Mouse (Mus musculus): ENCODE measurements at regions not wholly inside any gene's neighbourhood (a gene's known extent, or its start where the extent isn't known, plus 50 kb on each side); places are given as distances from the start of the nearest gene placed in this dataset.
A peak's percentile ranks its signal among the peaks of the same experiment; 100 is the strongest.

GRCm38 (mm10) chr10:120610076-120610475 lies 133.8 kb upstream of the Hmga2 start:
- DNase-seq (ENCODE audit: low read depth, low spot score) = no peak
- H3K27me3 ChIP-seq (ENCODE audit: control insufficient read depth, insufficient read depth, low read length, poor library complexity, severe bottlenecking) = no peaks in the 10 kb centered on the region
- H3K36me3 ChIP-seq (ENCODE audit: control insufficient read depth, insufficient read depth, low read length, poor library complexity, severe bottlenecking) = no peaks in the 10 kb centered on the region

- no peak for DNase-seq (ENCODE audit: low read depth, low spot score)
- Histone ChIP-seq H3K36me3 (ENCODE audit: control insufficient read depth, insufficient read depth, low read length, poor library complexity, severe bottlenecking) (no peaks in the 10 kb centered on the region), H3K27me3 (ENCODE audit: control insufficient read depth, insufficient read depth, low read length, poor library complexity, severe bottlenecking) (no peaks in the 10 kb centered on the region)
These were observed 128.2 kb upstream of the Hmga2 start for GRCm38 (mm10) chr10:120604506-120604905.

GRCm38 (mm10) chr10:120603167-120603566 lies 126.9 kb upstream of the Hmga2 start:
- Histone ChIP-seq H3K27me3 (ENCODE audit: control insufficient read depth, insufficient read depth, low read length, poor library complexity, severe bottlenecking) (no peaks in the 10 kb centered on the region), H3K36me3 (ENCODE audit: control insufficient read depth, insufficient read depth, low read length, poor library complexity, severe bottlenecking) (no peaks in the 10 kb centered on the region)
- DNase-seq (ENCODE audit: low read depth, low spot score) = no peak

GRCm38 (mm10) chr10:120600735-120601134 lies 124.5 kb upstream of the Hmga2 start:
- Histone ChIP-seq H3K27me3 (ENCODE audit: control insufficient read depth, insufficient read depth, low read length, poor library complexity, severe bottlenecking) (no peaks in the 10 kb centered on the region), H3K36me3 (ENCODE audit: control insufficient read depth, insufficient read depth, low read length, poor library complexity, severe bottlenecking) (no peaks in the 10 kb centered on the region)
- no peak for DNase-seq (ENCODE audit: low read depth, low spot score)

GRCm38 (mm10) chr10:120599551-120599950 lies 123.3 kb upstream of the Hmga2 start:
- H3K27me3 ChIP-seq (ENCODE audit: control insufficient read depth, insufficient read depth, low read length, poor library complexity, severe bottlenecking) = no peaks in the 10 kb centered on the region
- no peak for DNase-seq (ENCODE audit: low read depth, low spot score)

GRCm38 (mm10) chr10:120597320-120597887 lies 121.1 kb upstream of the Hmga2 start:
- Histone ChIP-seq H3K27me3 (ENCODE audit: control insufficient read depth, insufficient read depth, low read length, poor library complexity, severe bottlenecking) (no peaks in the 10 kb centered on the region), H3K36me3 (ENCODE audit: control insufficient read depth, insufficient read depth, low read length, poor library complexity, severe bottlenecking) (no peaks in the 10 kb centered on the region)
- DNase-seq (ENCODE audit: low read depth, low spot score) = no peak

More at GRCm38 (mm10) chr10:120599551-120599950, 123.3 kb upstream of the Hmga2 start:
- H3K36me3 ChIP-seq (ENCODE audit: control insufficient read depth, insufficient read depth, low read length, poor library complexity, severe bottlenecking) = no peaks in the 10 kb centered on the region

- no peak for DNase-seq (ENCODE audit: low read depth, low spot score)
- Histone ChIP-seq H3K27me3 (ENCODE audit: control insufficient read depth, insufficient read depth, low read length, poor library complexity, severe bottlenecking) (no peaks in the 10 kb centered on the region), H3K36me3 (ENCODE audit: control insufficient read depth, insufficient read depth, low read length, poor library complexity, severe bottlenecking) (no peaks in the 10 kb centered on the region)
These were observed 118.9 kb upstream of the Hmga2 start for GRCm38 (mm10) chr10:120595145-120595544.

GRCm38 (mm10) chr10:120593876-120594275 lies 117.6 kb upstream of the Hmga2 start:
- no peak for DNase-seq (ENCODE audit: low read depth, low spot score)
- Histone ChIP-seq H3K36me3 (ENCODE audit: control insufficient read depth, insufficient read depth, low read length, poor library complexity, severe bottlenecking) (no peaks in the 10 kb centered on the region), H3K27me3 (ENCODE audit: control insufficient read depth, insufficient read depth, low read length, poor library complexity, severe bottlenecking) (no peaks in the 10 kb centered on the region)

- Histone ChIP-seq H3K36me3 (ENCODE audit: control insufficient read depth, insufficient read depth, low read length, poor library complexity, severe bottlenecking) (no peaks in the 10 kb centered on the region), H3K27me3 (ENCODE audit: control insufficient read depth, insufficient read depth, low read length, poor library complexity, severe bottlenecking) (no peaks in the 10 kb centered on the region)
- DNase-seq (ENCODE audit: low read depth, low spot score) = no peak
These were observed 113.4 kb upstream of the Hmga2 start for GRCm38 (mm10) chr10:120589659-120590058.

GRCm38 (mm10) chr10:120587854-120588633 lies 111.8 kb upstream of the Hmga2 start:
- no peak for DNase-seq (ENCODE audit: low read depth, low spot score)
- H3K36me3 ChIP-seq (ENCODE audit: control insufficient read depth, insufficient read depth, low read length, poor library complexity, severe bottlenecking) = no peaks in the 10 kb centered on the region
- no peaks in the 10 kb centered on the region for H3K27me3 ChIP-seq (ENCODE audit: control insufficient read depth, insufficient read depth, low read length, poor library complexity, severe bottlenecking)

GRCm38 (mm10) chr10:120587179-120587578 lies 110.9 kb upstream of the Hmga2 start:
- Histone ChIP-seq H3K36me3 (ENCODE audit: control insufficient read depth, insufficient read depth, low read length, poor library complexity, severe bottlenecking) (no peaks in the 10 kb centered on the region), H3K27me3 (ENCODE audit: control insufficient read depth, insufficient read depth, low read length, poor library complexity, severe bottlenecking) (no peaks in the 10 kb centered on the region)
- DNase-seq (ENCODE audit: low read depth, low spot score) = peak; percentile 53

- DNase-seq (ENCODE audit: low read depth, low spot score) = no peak
- Histone ChIP-seq H3K27me3 (ENCODE audit: control insufficient read depth, insufficient read depth, low read length, poor library complexity, severe bottlenecking) (no peaks in the 10 kb centered on the region), H3K36me3 (ENCODE audit: control insufficient read depth, insufficient read depth, low read length, poor library complexity, severe bottlenecking) (no peaks in the 10 kb centered on the region)
These were observed 106.2 kb upstream of the Hmga2 start for GRCm38 (mm10) chr10:120582497-120582896.

- no peaks in the 10 kb centered on the region for H3K36me3 ChIP-seq (ENCODE audit: control insufficient read depth, insufficient read depth, low read length, poor library complexity, severe bottlenecking)
- no peak for DNase-seq (ENCODE audit: low read depth, low spot score)
- H3K27me3 ChIP-seq (ENCODE audit: control insufficient read depth, insufficient read depth, low read length, poor library complexity, severe bottlenecking) = no peaks in the 10 kb centered on the region
These were observed 105.3 kb upstream of the Hmga2 start for GRCm38 (mm10) chr10:120581547-120581946.

GRCm38 (mm10) chr10:120576886-120577285 lies 100.6 kb upstream of the Hmga2 start:
- no peaks in the 10 kb centered on the region for H3K36me3 ChIP-seq (ENCODE audit: control insufficient read depth, insufficient read depth, low read length, poor library complexity, severe bottlenecking)
- no peaks in the 10 kb centered on the region for H3K27me3 ChIP-seq (ENCODE audit: control insufficient read depth, insufficient read depth, low read length, poor library complexity, severe bottlenecking)
- no peak for DNase-seq (ENCODE audit: low read depth, low spot score)

GRCm38 (mm10) chr10:120576148-120576547 lies 99.9 kb upstream of the Hmga2 start:
- DNase-seq (ENCODE audit: low read depth, low spot score) = no peak
- no peaks in the 10 kb centered on the region for H3K27me3 ChIP-seq (ENCODE audit: control insufficient read depth, insufficient read depth, low read length, poor library complexity, severe bottlenecking)
- H3K36me3 ChIP-seq (ENCODE audit: control insufficient read depth, insufficient read depth, low read length, poor library complexity, severe bottlenecking) = no peaks in the 10 kb centered on the region
